Mouse (Mus musculus): Measurements from ENCODE around the gene Abcf3. TPM values are rescaled to one million over a fixed set of nuclear protein-coding genes. Genes with fewer than 3 reads are reported as not detected.

Abcf3 gene
- polyA plus RNA-seq, 1 experiment from 2014 or later, result 19.8 TPM

GRCm38 (mm10) chr16:20589939-20590679 is 41.7 kb downstream of the Abcf3 start:
- Histone ChIP-seq H3K36me3 (replicated peaks; ENCODE audit: insufficient read depth, low read length) (no peaks in the 10 kb centered on the region), H3K4me3 (ENCODE audit: low read depth, low read length) (peak overlapping the region; percentile 41), H3K4me1 (ENCODE audit: insufficient read depth) (peaks cover 13% of the 10 kb centered on the region), H3K4me2 (ENCODE audit: low read depth, low read length) (peak overlapping the region; percentile 65), H3K27me3 (ENCODE audit: insufficient read depth, low read length) (peaks cover 55% of the 10 kb centered on the region), H3K9me3 (ENCODE audit: low read length) (no peaks in the 10 kb centered on the region), H3K9ac (replicated peaks) (no peak overlapping the region), H3K27ac (ENCODE audit: low read depth) (no peak overlapping the region)
- WGBS (ENCODE audit: insufficient replicate concordance), result 2% methylated on average over 36 of the region's 39 CpGs
- ATAC-seq (no peak), DNase-seq (peak; percentile 19)
- TF ChIP-seq CTCF (IDR thresholded peaks at IDR 0.05; ENCODE audit: low read depth) (no peak), EP300 (IDR thresholded peaks at IDR 0.05; ENCODE audit: low read depth) (no peak)

- Histone ChIP-seq H3K4me2 (ENCODE audit: low read depth, low read length) (peak overlapping the region; percentile 65), H3K27me3 (ENCODE audit: insufficient read depth, low read length) (peaks cover 55% of the 10 kb centered on the region), H3K36me3 (replicated peaks; ENCODE audit: insufficient read depth, low read length) (no peaks in the 10 kb centered on the region), H3K4me1 (ENCODE audit: insufficient read depth) (peaks cover 13% of the 10 kb centered on the region), H3K4me3 (ENCODE audit: low read depth, low read length) (peak overlapping the region; percentile 41), H3K9ac (replicated peaks) (no peak overlapping the region), H3K27ac (ENCODE audit: low read depth) (no peak overlapping the region), H3K9me3 (ENCODE audit: low read length) (no peaks in the 10 kb centered on the region)
- DNase-seq, result peak; percentile 15
- TF ChIP-seq EP300 (IDR thresholded peaks at IDR 0.05; ENCODE audit: low read depth) (no peak), CTCF (IDR thresholded peaks at IDR 0.05; ENCODE audit: low read depth) (no peak)
- 5% methylated on average over 17 of the region's 17 CpGs for WGBS (ENCODE audit: insufficient replicate concordance)
- no peak for ATAC-seq
These were observed 42.3 kb downstream of the Abcf3 start for GRCm38 (mm10) chr16:20590680-20591038.

DNA sequence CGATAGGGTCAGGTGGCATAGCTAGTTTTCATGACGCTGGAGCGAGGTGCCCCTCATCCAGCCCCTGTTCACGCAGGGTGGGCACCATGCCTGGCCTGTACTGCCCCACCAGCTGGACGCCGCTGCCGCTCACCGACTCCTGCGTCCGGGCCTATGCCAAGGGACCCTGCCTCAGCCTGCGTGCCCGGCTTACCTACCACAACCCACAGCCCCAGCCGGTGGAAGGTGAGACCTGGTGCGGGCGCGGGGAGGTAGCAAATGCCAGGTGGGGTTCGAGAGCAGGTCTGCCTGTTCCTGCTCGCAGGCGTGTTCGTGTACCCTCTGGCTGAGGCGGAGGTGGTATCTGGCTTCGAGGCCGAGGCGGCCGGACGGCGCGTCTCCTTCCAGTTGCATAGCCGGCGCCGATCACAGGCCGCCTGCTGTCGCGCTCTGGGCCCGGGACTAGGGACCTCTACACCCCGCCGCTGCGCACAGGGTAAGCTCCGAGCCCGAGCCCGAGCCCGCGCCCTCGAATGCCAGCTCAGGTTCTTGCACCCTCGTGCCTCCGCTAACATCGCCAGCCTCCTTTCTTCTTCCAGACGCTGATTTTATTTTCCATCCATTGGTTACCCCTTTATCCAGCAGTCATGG is 42.8 kb downstream of the Abcf3 start:
- 0 out of 2 replicates have a peak overlapping the region, but pooled peaks have one; percentile 16 for H3K4me2 ChIP-seq (ENCODE audit: low read depth, low read length)
- 8% methylated on average over 48 of the region's 48 CpGs for WGBS (ENCODE audit: insufficient replicate concordance)
- TF ChIP-seq EP300 (IDR thresholded peaks at IDR 0.05; ENCODE audit: low read depth) (no peak), CTCF (IDR thresholded peaks at IDR 0.05; ENCODE audit: low read depth) (no peak)
- DNase-seq (peak; percentile 17), ATAC-seq (no peak)
- no peaks in the 10 kb centered on the region for H3K36me3 ChIP-seq (replicated peaks; ENCODE audit: insufficient read depth, low read length)
- peaks cover 55% of the 10 kb centered on the region for H3K27me3 ChIP-seq (ENCODE audit: insufficient read depth, low read length)
- H3K9ac ChIP-seq (replicated peaks), result no peak overlapping the region
- H3K4me3 ChIP-seq (ENCODE audit: low read depth, low read length), result 0 out of 2 replicates have a peak overlapping the region, but pooled peaks have one; percentile 4
- H3K4me1 ChIP-seq (ENCODE audit: insufficient read depth), result peaks cover 13% of the 10 kb centered on the region
- no peaks in the 10 kb centered on the region for H3K9me3 ChIP-seq (ENCODE audit: low read length)
- H3K27ac ChIP-seq (ENCODE audit: low read depth), result no peak overlapping the region

DNA sequence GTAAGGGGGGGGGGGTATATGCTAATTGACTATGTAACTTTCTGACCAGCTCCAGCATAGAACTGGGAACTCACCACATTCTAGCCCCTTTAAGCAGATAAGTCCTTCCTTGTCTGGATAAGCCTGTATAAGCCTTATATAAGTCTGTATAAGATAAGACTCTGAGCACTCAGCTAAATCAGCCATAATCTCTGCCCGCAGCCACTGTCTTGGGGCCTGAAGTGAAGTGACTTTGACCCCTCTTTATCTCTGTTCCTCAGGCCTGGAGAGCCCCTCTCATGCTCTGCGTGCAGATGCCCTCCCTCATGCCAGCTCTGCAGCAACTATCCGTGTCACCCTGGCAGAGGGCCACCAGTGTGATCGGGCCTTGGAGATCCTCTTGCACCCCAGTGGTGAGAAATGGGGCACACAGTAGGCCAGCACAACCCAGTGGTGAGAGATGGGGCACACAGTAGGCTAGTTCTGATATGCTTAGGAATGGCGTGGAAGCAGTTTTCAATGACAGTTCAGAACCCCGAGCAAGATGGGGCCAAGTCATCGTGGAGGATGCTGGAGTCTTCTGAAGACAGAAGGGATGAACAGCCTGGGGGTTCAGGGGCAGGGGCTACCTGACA is 46.8 kb downstream of the Abcf3 start:
- TF ChIP-seq CTCF (IDR thresholded peaks at IDR 0.05; ENCODE audit: low read depth) (no peak), EP300 (IDR thresholded peaks at IDR 0.05; ENCODE audit: low read depth) (peak; percentile 85; the same call in 1 of the 2 replicates)
- 53% methylated on average over 7 of the region's 7 CpGs for WGBS (ENCODE audit: insufficient replicate concordance)
- peaks cover 5% of the 10 kb centered on the region for H3K4me1 ChIP-seq (ENCODE audit: insufficient read depth)
- DNase-seq (peak; percentile 46), ATAC-seq (peak; percentile 85)
- no peak overlapping the region for H3K4me3 ChIP-seq (ENCODE audit: low read depth, low read length)
- H3K27me3 ChIP-seq (ENCODE audit: insufficient read depth, low read length), result peaks cover 31% of the 10 kb centered on the region
- no peak overlapping the region for H3K27ac ChIP-seq (ENCODE audit: low read depth)
- H3K36me3 ChIP-seq (replicated peaks; ENCODE audit: insufficient read depth, low read length), result no peaks in the 10 kb centered on the region
- no peak overlapping the region for H3K9ac ChIP-seq (replicated peaks)
- peak overlapping the region; percentile 9; the same call in 1 of the 2 replicates for H3K4me2 ChIP-seq (ENCODE audit: low read depth, low read length)
- no peaks in the 10 kb centered on the region for H3K9me3 ChIP-seq (ENCODE audit: low read length)

DNA sequence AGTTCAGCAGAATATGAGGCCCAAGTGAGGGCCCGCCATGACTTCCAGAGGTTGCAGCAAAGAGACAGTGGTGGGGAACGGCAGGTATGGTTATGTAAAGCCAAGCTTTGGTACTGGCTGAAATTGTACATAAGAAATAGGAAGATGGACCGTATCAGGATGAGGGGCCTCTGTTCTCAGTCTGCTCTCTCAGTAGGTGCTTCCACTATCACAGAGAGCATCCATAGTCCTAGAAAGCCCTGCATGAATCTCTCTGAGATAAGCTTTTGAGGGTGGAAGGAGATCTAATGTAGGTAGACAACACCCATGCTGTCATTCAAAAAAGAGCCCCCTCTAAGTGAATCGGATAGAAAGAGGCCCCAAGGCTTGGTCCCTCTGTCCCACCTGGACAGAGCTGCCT is 47.4 kb downstream of the Abcf3 start:
- no peak overlapping the region for H3K27ac ChIP-seq (ENCODE audit: low read depth)
- H3K27me3 ChIP-seq (ENCODE audit: insufficient read depth, low read length), result peaks cover 25% of the 10 kb centered on the region
- no peak for TF ChIP-seq EP300 (IDR thresholded peaks at IDR 0.05; ENCODE audit: low read depth)
- TF ChIP-seq CTCF (IDR thresholded peaks at IDR 0.05; ENCODE audit: low read depth), result no peak
- ATAC-seq (no peak), DNase-seq (no peak)
- no peaks in the 10 kb centered on the region for H3K9me3 ChIP-seq (ENCODE audit: low read length)
- no peak overlapping the region for H3K4me3 ChIP-seq (ENCODE audit: low read depth, low read length)
- H3K4me1 ChIP-seq (ENCODE audit: insufficient read depth), result no peaks in the 10 kb centered on the region; the same call in none of the 2 replicates
- WGBS (ENCODE audit: insufficient replicate concordance), result 72% methylated on average over 4 of the region's 4 CpGs
- no peak overlapping the region for H3K9ac ChIP-seq (replicated peaks)
- H3K4me2 ChIP-seq (ENCODE audit: low read depth, low read length), result 0 out of 2 replicates have a peak overlapping the region, but pooled peaks have one; percentile 9
- H3K36me3 ChIP-seq (replicated peaks; ENCODE audit: insufficient read depth, low read length), result no peaks in the 10 kb centered on the region
